Mouse (Mus musculus) heart, postnatal 0 days (tissue): ENCODE measurements around the gene Hrh2.

Source experiments
- CTCF ChIP-seq: IDR thresholded peaks from 2 replicates; pipeline ENCODE4 v1.5.1; 2016; ENCODE audit warnings: antibody characterized with exemption, control low read depth, low read depth
- EP300 ChIP-seq: IDR thresholded peaks from 2 replicates; pipeline ENCODE4 v1.6.1; 2016; ENCODE audit warnings: antibody characterized with exemption, low read depth

- TF ChIP-seq CTCF: no peak
- TF ChIP-seq EP300: no peak
Measured at GRCm38 (mm10) chr13:54152911-54153310, 39.0 kb upstream of the Hrh2 start.
